Mouse (Mus musculus): ENCODE data around the gene Ube2d1.

GRCm38 (mm10) chr10:71222639-71223038 lies 62.4 kb downstream of the Ube2d1 start:
- TF ChIP-seq POLR2A (IDR thresholded peaks at IDR 0.05; ENCODE audit: insufficient read depth, low read length) (no peak), CTCF (IDR thresholded peaks at IDR 0.05; ENCODE audit: low read depth, low read length) (no peak)
